Mouse (Mus musculus): ENCODE data around the gene Fdx1l. TPM values are rescaled to one million over a fixed set of nuclear protein-coding genes. Genes with fewer than 3 reads are reported as not detected.

The Fdx1l gene
- polyA plus RNA-seq (2016; fragmentation: Nextera tagmentation; extraction: Ambion mirVana) = 57.1 and 66.7 TPM in 2 replicates

DNA sequence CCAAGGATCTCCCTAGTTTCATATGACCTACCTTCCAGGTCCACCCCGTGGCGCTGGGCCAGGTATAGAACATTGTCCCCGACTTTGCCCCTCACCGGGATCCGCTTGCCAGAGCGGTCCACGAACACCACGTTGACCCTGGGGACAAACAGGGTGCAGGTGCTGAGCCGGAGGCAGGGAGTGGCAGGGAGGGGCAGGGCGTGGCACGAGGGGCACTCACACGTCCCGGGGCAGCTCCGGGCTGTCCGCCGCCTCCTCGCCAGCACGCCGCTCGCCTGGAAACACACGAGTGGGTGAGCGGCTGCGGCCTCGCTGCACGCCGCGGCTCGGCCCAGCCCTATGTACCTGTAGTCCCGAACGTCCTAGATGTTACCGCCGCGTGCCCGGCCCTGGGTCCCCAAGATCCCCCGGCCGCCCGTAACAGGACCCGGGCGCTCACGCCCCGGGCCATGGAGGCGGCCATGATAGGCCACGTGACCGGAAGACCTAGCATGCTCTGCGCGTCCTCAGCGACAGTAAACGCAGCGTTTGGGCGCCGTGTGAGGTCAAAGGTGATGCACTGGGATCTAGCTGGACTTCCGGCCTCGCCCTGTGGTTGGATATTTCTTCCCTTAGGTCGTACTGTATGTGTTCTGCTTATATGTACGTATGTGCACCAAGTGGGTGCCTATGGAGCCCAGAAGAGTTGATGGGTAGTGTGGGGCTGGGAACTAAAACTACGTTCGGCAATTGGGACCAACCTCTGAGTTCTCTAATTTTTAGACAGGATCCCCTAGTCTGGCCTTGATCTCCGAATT is at the start of gene Fdx1l, which contains the start of gene Gm49373:
TSS of gene Fdx1l (minus strand) at position 571 of the 797 bp plus-strand sequence.
TSS of gene Gm49373 (minus strand) at position 53 of the 797 bp plus-strand sequence.
- WGBS = 3% methylated on average over 58 of the region's 58 CpGs
- DNase-seq (ENCODE audit: low spot score) = peak; percentile 90
- H3K4me3 ChIP-seq = peak within 1 kb of the TSS; percentile 69
- H3K9me3 ChIP-seq (replicated peaks) = no peaks in the 10 kb centered on the region
- H3K27me3 ChIP-seq (ENCODE audit: low read depth, poor library complexity, severe bottlenecking) = no peaks in the 10 kb centered on the region
- H3K4me1 ChIP-seq = peaks cover 23% of the 10 kb centered on the region
- peak within 1 kb of the TSS; percentile 80 for H3K27ac ChIP-seq (replicated peaks)
- peaks cover 74% of the 10 kb centered on the region for H3K36me3 ChIP-seq

DNA sequence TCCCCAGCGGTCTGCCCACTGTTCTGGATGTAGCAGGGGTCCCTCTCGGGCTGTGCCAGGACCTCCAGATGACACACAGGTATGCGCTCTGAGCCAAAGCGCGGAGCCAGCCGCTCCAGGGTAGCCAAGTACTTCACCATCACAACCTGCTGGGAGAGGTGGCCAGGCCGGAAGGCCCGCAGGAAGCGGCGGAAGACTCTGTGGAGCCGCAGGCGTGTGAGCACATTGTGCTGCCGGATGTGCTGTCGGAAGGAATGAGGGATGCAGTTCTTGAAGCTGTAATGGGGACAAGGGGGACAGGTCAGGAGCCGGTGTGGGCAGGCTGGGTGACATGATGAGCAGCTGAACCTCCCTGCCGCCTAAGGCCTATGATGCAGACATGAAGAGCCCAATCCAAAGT is 48.1 kb upstream of the Fdx1l start:
- Histone ChIP-seq H3K27ac (replicated peaks) (no peak overlapping the region), H3K27me3 (ENCODE audit: low read depth, poor library complexity, severe bottlenecking) (no peaks in the 10 kb centered on the region), H3K4me3 (no peak overlapping the region), H3K36me3 (peaks cover 48% of the 10 kb centered on the region), H3K9me3 (replicated peaks) (no peaks in the 10 kb centered on the region), H3K4me1 (no peaks in the 10 kb centered on the region)
- WGBS = 94% methylated on average over 16 of the region's 16 CpGs
- DNase-seq (ENCODE audit: low spot score) = no peak

DNA sequence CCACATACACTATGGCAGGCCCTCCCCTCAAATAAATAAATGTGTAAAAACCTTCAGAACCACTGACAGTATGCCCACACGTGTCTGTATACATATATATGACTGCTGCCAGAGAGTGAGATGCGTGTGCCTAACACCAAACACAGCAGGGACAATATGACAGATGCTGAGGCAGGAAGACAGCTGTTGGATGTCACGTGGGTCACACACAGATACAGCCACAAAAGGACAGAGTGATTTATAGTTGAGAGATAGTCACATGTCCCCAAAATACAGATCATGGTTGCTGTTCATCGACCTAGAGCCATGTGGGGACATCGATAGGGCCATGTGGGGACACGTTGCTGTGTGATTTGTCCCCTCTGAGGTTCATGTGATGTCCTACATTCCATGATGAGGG is 43.7 kb upstream of the Fdx1l start:
- no peaks in the 10 kb centered on the region for H3K27me3 ChIP-seq (ENCODE audit: low read depth, poor library complexity, severe bottlenecking)
- WGBS = 84% methylated on average over 6 of the region's 6 CpGs
- no peaks in the 10 kb centered on the region for H3K4me1 ChIP-seq
- H3K36me3 ChIP-seq = peaks cover 17% of the 10 kb centered on the region
- H3K4me3 ChIP-seq = no peak overlapping the region
- no peak overlapping the region for H3K27ac ChIP-seq (replicated peaks)
- H3K9me3 ChIP-seq (replicated peaks) = no peaks in the 10 kb centered on the region
- no peak for DNase-seq (ENCODE audit: low spot score)

DNA sequence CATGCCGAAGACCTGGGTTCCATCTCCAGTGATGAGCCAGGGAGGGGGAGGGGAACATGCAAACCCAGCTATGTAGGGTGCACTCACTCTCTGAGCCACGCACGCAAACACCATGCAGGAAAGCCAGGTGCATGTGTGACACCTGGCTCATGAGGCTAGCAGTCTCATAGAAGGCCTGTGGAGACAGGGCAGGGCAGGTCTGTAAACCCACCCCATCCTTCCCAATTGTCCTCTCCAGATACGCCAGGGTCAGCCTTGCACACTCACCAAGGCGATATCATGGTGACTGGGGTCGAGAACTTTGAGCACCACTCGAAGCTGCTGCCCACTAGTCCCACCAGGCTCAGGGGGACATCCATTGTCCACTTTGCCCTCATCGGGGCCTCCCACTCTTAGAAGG is 41.7 kb upstream of the Fdx1l start:
- Histone ChIP-seq H3K9me3 (replicated peaks) (no peaks in the 10 kb centered on the region), H3K27me3 (ENCODE audit: low read depth, poor library complexity, severe bottlenecking) (no peaks in the 10 kb centered on the region), H3K4me1 (no peaks in the 10 kb centered on the region), H3K27ac (replicated peaks) (no peak overlapping the region), H3K36me3 (peaks cover 2% of the 10 kb centered on the region; the same call in 1 of the 2 replicates), H3K4me3 (no peak overlapping the region)
- DNase-seq (ENCODE audit: low spot score) = no peak
- WGBS = 95% methylated on average over 8 of the region's 8 CpGs

DNA sequence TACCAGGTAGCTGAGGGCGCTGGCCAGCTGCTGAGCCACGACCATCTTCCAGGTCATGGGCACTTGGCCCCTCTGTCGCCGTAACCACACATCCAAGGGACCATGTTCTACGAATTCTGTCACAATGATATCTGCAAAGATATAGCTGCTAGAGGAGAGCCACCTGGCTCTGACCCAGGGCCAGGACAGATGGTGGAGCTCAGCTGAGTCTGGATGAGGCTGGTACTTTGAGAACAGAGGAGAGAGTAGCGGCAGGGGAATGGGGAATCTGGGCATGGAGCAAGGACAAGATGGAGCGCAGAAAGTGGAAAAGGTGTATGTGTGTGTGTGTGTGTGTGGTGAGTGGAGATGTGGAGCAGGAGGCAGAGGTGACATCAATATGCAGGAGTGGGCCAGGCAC is 40.8 kb upstream of the Fdx1l start:
- Histone ChIP-seq H3K4me3 (no peak overlapping the region), H3K36me3 (no peaks in the 10 kb centered on the region), H3K27me3 (ENCODE audit: low read depth, poor library complexity, severe bottlenecking) (no peaks in the 10 kb centered on the region), H3K4me1 (no peaks in the 10 kb centered on the region), H3K27ac (replicated peaks) (no peak overlapping the region), H3K9me3 (replicated peaks) (no peaks in the 10 kb centered on the region)
- no peak for DNase-seq (ENCODE audit: low spot score)
- 92% methylated on average over 7 of the region's 7 CpGs for WGBS

DNA sequence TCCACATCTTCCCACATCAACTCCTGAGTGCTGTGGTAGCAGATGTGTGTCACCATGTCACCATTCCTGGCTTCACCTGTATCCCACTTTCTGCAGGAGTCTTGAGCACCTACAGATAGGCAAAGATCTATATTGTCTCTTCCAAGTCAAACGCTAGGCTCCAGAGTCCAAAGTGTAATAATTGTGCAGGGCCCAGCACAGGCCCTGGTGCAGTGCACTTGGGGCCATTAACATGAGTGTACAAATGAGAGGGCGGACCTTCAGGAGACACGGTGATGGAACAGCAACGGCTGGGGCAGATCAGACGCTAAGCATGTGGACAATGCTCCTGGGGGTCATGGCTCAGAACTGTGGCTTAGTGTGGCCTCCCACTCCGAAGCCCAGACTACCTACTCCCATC is 40.3 kb upstream of the Fdx1l start:
- 88% methylated on average over 6 of the region's 6 CpGs for WGBS
- no peak for DNase-seq (ENCODE audit: low spot score)

DNA sequence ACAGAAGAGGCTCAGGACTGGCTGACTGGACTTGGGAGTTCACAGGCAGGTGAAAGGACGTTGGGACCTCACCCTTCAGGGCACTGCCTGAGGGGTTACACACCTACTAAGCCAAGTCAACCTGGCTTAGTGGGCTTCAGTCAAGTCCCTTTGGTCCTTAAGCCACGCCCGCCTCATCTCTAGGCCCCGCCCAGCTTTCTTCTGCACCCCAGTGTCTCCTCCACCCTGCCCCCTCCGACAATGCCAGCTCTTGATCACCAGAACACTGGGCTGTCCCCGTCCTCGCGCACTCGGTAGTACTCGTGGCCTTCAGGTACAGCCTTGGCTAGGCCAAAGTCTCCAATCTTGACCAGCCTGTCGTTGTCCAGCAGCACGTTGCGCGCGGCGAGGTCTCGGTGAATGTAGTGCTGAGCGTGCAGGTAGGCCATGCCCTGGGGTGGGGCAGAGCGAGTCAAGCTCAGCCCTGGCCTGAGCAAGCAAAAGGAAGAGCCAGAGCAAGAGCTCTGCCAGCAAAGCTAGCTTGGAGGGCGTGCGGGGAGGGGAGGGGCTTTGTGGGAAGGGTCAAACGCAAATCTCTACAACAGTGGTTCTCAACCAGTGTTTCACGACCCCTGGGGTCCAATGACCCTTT is 34.3 kb upstream of the Fdx1l start:
- 35% methylated on average over 23 of the region's 23 CpGs for WGBS
- H3K4me1 ChIP-seq = peaks cover 18% of the 10 kb centered on the region
- no peaks in the 10 kb centered on the region for H3K9me3 ChIP-seq (replicated peaks)
- no peak overlapping the region for H3K27ac ChIP-seq (replicated peaks)
- peaks cover 2% of the 10 kb centered on the region; the same call in 1 of the 2 replicates for H3K36me3 ChIP-seq
- no peak overlapping the region for H3K4me3 ChIP-seq
- no peak for DNase-seq (ENCODE audit: low spot score)
- H3K27me3 ChIP-seq (ENCODE audit: low read depth, poor library complexity, severe bottlenecking) = no peaks in the 10 kb centered on the region

More for the DNA sequence above, 40.3 kb upstream of the Fdx1l start:
- Histone ChIP-seq H3K36me3 (no peaks in the 10 kb centered on the region), H3K4me1 (no peaks in the 10 kb centered on the region), H3K9me3 (replicated peaks) (no peaks in the 10 kb centered on the region), H3K27ac (replicated peaks) (no peak overlapping the region), H3K4me3 (no peak overlapping the region), H3K27me3 (ENCODE audit: low read depth, poor library complexity, severe bottlenecking) (no peaks in the 10 kb centered on the region)

DNA sequence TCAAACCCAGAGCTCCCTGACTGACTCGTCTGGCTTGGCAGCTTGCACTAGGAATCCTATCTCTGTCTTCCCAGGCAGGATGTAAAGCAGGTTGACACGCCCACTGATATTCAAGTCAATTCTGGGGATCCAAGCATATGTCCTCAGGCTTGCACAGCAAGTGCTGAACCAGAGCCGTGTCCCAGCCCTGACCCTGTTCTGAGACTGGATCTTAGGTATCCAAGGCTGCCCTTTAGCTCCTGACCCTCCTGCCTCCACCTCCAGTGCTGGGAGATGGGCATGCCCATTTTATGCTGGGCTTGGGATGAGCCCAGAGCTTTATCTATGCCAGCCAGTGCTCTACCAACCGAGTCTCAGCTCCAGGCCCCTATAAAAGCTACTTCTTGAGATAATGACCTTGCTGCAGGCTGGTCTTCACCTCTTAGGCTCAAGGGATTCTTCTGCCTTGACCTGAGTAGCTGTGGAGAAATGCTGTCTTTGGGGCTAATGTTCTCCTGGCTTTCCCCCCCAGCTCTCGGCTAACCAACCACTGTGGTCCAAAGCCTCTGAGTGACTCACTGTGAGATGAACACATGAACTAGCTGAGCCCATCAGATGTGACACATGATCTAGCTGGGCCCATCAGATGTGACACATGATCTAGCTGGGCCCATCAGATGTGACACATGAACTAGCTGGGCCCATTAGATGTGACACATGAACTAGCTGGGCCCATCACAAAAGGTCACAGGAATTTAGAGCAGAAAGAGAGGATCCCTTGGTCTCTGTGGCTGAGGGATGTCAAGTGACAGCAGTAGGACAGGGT is 32.5 kb upstream of the Fdx1l start:
- peaks cover 8% of the 10 kb centered on the region; the same call in 1 of the 2 replicates for H3K36me3 ChIP-seq
- no peak for DNase-seq (ENCODE audit: low spot score)
- 83% methylated on average over 5 of the region's 5 CpGs for whole genome bisulfite sequencing
- H3K4me3 ChIP-seq = no peak overlapping the region
- no peaks in the 10 kb centered on the region for H3K27me3 ChIP-seq (ENCODE audit: low read depth, poor library complexity, severe bottlenecking)
- no peak overlapping the region for H3K27ac ChIP-seq (replicated peaks)
- no peaks in the 10 kb centered on the region for H3K9me3 ChIP-seq (replicated peaks)
- H3K4me1 ChIP-seq = peaks cover 18% of the 10 kb centered on the region

DNA sequence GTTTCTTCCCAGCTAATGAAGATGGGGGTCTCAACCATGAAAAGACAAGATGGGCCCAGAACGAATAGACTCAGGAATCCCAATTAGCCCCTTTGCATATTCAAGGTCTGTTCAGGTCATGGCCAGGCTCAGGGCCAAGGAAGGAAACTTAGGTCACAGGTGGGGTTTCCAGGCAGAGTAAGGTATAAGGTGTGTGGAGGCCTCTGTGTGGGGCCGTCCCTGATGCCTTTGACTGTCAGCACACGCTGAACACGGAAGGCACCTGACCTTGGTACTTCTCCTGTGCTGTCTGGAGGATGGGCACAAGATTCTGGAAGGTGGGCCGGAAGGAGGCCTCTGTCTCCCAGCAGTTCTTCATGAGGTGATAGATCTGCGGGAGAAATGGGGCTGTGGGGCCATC is 31.4 kb upstream of the Fdx1l start:
- H3K4me3 ChIP-seq = no peak overlapping the region
- no peaks in the 10 kb centered on the region for H3K27me3 ChIP-seq (ENCODE audit: low read depth, poor library complexity, severe bottlenecking)
- H3K27ac ChIP-seq (replicated peaks) = no peak overlapping the region
- WGBS = 88% methylated on average over 6 of the region's 6 CpGs
- H3K9me3 ChIP-seq (replicated peaks) = no peaks in the 10 kb centered on the region
- peaks cover 29% of the 10 kb centered on the region for H3K4me1 ChIP-seq
- no peak for DNase-seq (ENCODE audit: low spot score)
- H3K36me3 ChIP-seq = peaks cover 8% of the 10 kb centered on the region; the same call in 1 of the 2 replicates

DNA sequence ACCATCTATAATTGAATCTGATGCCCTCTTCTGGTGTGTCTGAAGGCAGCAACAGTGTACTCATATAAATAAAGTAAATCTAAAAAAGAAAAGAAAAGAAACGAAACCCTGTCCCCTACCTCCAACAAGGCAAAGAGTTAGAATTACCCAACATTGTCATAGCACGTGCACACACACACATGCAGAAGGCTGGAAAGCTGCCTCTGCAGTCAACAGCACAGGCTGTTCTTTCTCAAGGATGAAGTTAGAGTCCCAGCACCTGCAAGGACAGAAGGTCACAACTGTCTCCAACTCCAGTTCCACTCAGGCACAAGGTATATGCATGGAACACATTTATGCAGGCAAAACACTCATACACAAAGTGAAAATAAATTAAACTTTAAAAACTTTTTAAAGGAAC is 28.7 kb upstream of the Fdx1l start:
- no peaks in the 10 kb centered on the region for H3K9me3 ChIP-seq (replicated peaks)
- peaks cover 26% of the 10 kb centered on the region for H3K4me1 ChIP-seq
- no peak for DNase-seq (ENCODE audit: low spot score)
- 94% methylated on average over 2 of the region's 2 CpGs for WGBS
- no peak overlapping the region for H3K4me3 ChIP-seq
- H3K27ac ChIP-seq (replicated peaks) = no peak overlapping the region
- H3K36me3 ChIP-seq = 0 out of 2 replicates have a peak, but pooled peaks cover 5% of the 10 kb centered on the region
- H3K27me3 ChIP-seq (ENCODE audit: low read depth, poor library complexity, severe bottlenecking) = no peaks in the 10 kb centered on the region

DNA sequence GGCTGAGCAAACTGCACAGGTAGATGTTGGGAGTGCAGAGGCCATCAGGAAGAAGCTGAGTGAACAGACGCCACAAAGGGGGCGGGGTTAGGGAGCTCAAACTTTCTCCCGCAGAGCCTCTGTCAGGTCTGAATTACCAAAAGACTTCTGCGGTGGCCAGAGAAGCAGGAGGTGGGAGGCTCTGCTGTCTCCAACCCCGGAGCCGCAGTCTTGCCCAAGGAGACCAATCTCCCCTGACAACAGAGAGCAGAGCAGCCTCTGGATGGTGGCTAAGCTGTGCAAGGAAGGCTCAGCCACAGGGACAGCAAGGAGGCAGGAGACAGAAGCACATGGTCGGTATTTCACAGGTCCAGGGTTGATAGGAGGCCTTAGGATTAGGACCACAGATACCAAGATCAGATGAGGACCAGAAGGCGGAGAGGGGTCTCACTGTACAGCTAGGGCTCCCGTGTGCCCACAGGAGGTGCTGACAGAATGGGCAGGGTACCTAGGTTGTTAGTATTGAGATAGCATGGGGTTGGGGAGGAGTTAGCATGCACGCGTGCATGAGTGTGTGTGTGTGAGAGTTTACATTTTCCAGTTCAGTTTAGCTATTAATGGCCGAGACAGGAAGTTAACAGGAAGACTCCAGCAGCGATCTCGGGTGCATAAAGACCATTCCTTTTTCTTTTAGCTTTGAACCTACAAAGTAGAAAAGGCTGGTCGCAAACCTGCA is 27.2 kb upstream of the Fdx1l start:
- H3K27me3 ChIP-seq (ENCODE audit: low read depth, poor library complexity, severe bottlenecking) = no peaks in the 10 kb centered on the region
- H3K4me3 ChIP-seq = 0 out of 2 replicates have a peak overlapping the region, but pooled peaks have one; percentile 7
- no peaks in the 10 kb centered on the region for H3K9me3 ChIP-seq (replicated peaks)
- peak overlapping the region; percentile 49; the same call in 1 of the 2 replicates for H3K27ac ChIP-seq (replicated peaks)
- H3K36me3 ChIP-seq = 0 out of 2 replicates have a peak, but pooled peaks cover 5% of the 10 kb centered on the region
- WGBS = 43% methylated on average over 15 of the region's 15 CpGs
- peak; percentile 40 for DNase-seq (ENCODE audit: low spot score)
- H3K4me1 ChIP-seq = peaks cover 30% of the 10 kb centered on the region

DNA sequence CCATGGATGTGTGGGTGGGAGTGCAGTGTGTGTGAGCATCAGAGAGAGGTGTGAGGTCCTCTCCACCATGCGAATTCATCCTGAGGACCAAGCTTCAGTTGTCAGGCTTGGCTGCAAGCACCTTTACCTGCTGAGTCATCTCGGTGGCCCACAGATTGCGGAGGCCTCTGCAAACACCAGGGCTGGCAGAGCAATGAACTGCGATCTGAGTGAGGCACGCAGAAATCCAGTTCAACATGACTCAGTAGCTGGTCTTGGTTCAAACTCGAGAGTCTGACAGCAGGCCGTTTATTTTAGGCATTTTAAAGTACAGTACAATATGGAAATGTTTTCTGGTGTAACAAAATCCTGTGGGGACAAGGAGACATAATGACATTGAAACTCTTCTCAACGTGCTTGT is 24.4 kb upstream of the Fdx1l start:
- H3K36me3 ChIP-seq = peaks cover 14% of the 10 kb centered on the region
- H3K27me3 ChIP-seq (ENCODE audit: low read depth, poor library complexity, severe bottlenecking) = no peaks in the 10 kb centered on the region
- H3K4me1 ChIP-seq = peaks cover 18% of the 10 kb centered on the region
- H3K4me3 ChIP-seq = no peak overlapping the region
- DNase-seq (ENCODE audit: low spot score) = no peak
- no peaks in the 10 kb centered on the region for H3K9me3 ChIP-seq (replicated peaks)
- H3K27ac ChIP-seq (replicated peaks) = no peak overlapping the region
- WGBS = 88% methylated on average over 8 of the region's 8 CpGs
